Mouse (Mus musculus): ENCODE measurements around the gene Rbm20. TPM values are rescaled to one million over a fixed set of nuclear protein-coding genes. Genes with fewer than 3 reads are reported as not detected.

Rbm20 gene
- polyA plus RNA-seq, 1 experiment from 2014 or later = 4.7 TPM

- Histone ChIP-seq H3K27me3 (replicated peaks; ENCODE audit: control insufficient read depth, insufficient read depth, low read length) (no peaks in the 10 kb centered on the region), H3K4me3 (ENCODE audit: low read depth, low read length) (peak overlapping the region; percentile 39), H3K36me3 (ENCODE audit: control insufficient read depth, insufficient read depth, low read length) (no peaks in the 10 kb centered on the region), H3K4me2 (ENCODE audit: low read length) (peak overlapping the region; percentile 77), H3K27ac (ENCODE audit: low read depth, low read length) (no peak overlapping the region), H3K9me3 (replicated peaks; ENCODE audit: control insufficient read depth, low read length) (no peaks in the 10 kb centered on the region), H3K9ac (ENCODE audit: low read length) (peak overlapping the region; percentile 62), H3K4me1 (ENCODE audit: control insufficient read depth, insufficient read depth, low read length) (no peaks in the 10 kb centered on the region; the same call in 1 of the 2 replicates)
- peak; percentile 73 for DNase-seq (ENCODE audit: low spot score)
- 2% methylated on average over 26 of the region's 29 CpGs for WGBS
- peak; percentile 89 for ATAC-seq
Measured at GRCm38 (mm10) chr19:53704895-53705823, 28.1 kb downstream of the Rbm20 start.

DNA sequence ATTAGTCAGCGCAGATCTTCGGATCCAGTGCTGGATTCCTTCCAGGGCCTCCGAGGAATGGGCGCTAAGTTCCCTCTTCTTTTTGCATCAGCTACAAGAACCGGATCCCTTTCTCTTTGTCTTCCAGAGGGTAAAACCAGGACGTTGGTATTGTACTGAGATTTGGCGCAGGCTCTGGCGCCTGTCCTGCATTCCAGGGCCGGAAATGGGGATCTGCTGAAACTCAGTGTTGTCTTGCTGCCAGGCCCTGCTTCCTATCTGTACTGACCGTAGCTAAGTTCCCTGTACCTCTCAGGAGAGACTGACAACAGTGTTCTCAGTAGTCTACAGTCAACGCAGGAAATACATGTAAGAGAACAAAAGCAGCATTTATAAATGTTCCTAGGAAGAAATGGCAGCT, 31.3 kb downstream of the Rbm20 start:
- Histone ChIP-seq H3K36me3 (ENCODE audit: control insufficient read depth, insufficient read depth, low read length) (no peaks in the 10 kb centered on the region), H3K27ac (ENCODE audit: low read depth, low read length) (no peak overlapping the region), H3K9ac (ENCODE audit: low read length) (no peak overlapping the region), H3K27me3 (replicated peaks; ENCODE audit: control insufficient read depth, insufficient read depth, low read length) (no peaks in the 10 kb centered on the region), H3K4me1 (ENCODE audit: control insufficient read depth, insufficient read depth, low read length) (no peaks in the 10 kb centered on the region; the same call in 1 of the 2 replicates), H3K4me2 (ENCODE audit: low read length) (no peak overlapping the region), H3K9me3 (replicated peaks; ENCODE audit: control insufficient read depth, low read length) (no peaks in the 10 kb centered on the region), H3K4me3 (ENCODE audit: low read depth, low read length) (no peak overlapping the region)
- ATAC-seq (no peak), DNase-seq (ENCODE audit: low spot score) (no peak)
- 61% methylated on average over 11 of the region's 11 CpGs for WGBS

DNA sequence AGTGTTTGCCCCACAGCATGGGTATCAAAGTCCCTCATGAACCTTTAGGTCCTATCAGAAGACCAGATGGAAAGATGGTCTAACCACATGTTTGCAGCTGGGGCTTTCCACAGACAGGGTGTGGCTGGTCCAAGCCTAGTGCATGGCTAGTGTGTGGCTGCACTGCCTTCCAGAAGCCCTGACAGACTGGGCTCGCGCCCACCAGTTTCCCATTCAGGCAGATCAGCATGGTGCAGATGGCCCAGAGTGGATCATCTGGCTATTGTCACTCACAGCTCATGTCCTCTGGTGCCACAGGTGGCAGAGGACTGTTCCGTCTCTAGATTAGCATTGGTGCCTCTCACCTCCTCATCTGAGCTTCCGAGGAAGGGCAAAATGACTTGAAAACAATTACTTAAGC, 33.8 kb downstream of the Rbm20 start:
- DNase-seq (ENCODE audit: low spot score) (no peak), ATAC-seq (no peak)
- Histone ChIP-seq H3K4me2 (ENCODE audit: low read length) (no peak overlapping the region), H3K4me3 (ENCODE audit: low read depth, low read length) (no peak overlapping the region), H3K9ac (ENCODE audit: low read length) (no peak overlapping the region), H3K27ac (ENCODE audit: low read depth, low read length) (no peak overlapping the region), H3K9me3 (replicated peaks; ENCODE audit: control insufficient read depth, low read length) (0 out of 2 replicates have a peak, but pooled peaks cover 7% of the 10 kb centered on the region), H3K36me3 (ENCODE audit: control insufficient read depth, insufficient read depth, low read length) (no peaks in the 10 kb centered on the region), H3K4me1 (ENCODE audit: control insufficient read depth, insufficient read depth, low read length) (no peaks in the 10 kb centered on the region), H3K27me3 (replicated peaks; ENCODE audit: control insufficient read depth, insufficient read depth, low read length) (no peaks in the 10 kb centered on the region)
- 65% methylated on average over 4 of the region's 4 CpGs for WGBS

- H3K9ac ChIP-seq (ENCODE audit: low read length) = no peak overlapping the region
- no peaks in the 10 kb centered on the region for H3K4me1 ChIP-seq (ENCODE audit: control insufficient read depth, insufficient read depth, low read length)
- WGBS = 53% methylated on average over 8 of the region's 8 CpGs
- ATAC-seq (no peak), DNase-seq (ENCODE audit: low spot score) (no peak)
- H3K27me3 ChIP-seq (replicated peaks; ENCODE audit: control insufficient read depth, insufficient read depth, low read length) = no peaks in the 10 kb centered on the region
- no peaks in the 10 kb centered on the region for H3K36me3 ChIP-seq (ENCODE audit: control insufficient read depth, insufficient read depth, low read length)
- no peak overlapping the region for H3K27ac ChIP-seq (ENCODE audit: low read depth, low read length)
- H3K4me3 ChIP-seq (ENCODE audit: low read depth, low read length) = no peak overlapping the region
- H3K4me2 ChIP-seq (ENCODE audit: low read length) = no peak overlapping the region
- 0 out of 2 replicates have a peak, but pooled peaks cover 7% of the 10 kb centered on the region for H3K9me3 ChIP-seq (replicated peaks; ENCODE audit: control insufficient read depth, low read length)
Measured at GRCm38 (mm10) chr19:53711261-53711890, 34.3 kb downstream of the Rbm20 start.

GRCm38 (mm10) chr19:53712297-53713025, 35.4 kb downstream of the Rbm20 start:
- WGBS = 73% methylated on average over 7 of the region's 7 CpGs
- ATAC-seq = no peak
- no peak overlapping the region for H3K9ac ChIP-seq (ENCODE audit: low read length)

GRCm38 (mm10) chr19:53713364-53713763, 36.3 kb downstream of the Rbm20 start:
- Histone ChIP-seq H3K4me1 (ENCODE audit: control insufficient read depth, insufficient read depth, low read length) (no peaks in the 10 kb centered on the region), H3K9me3 (replicated peaks; ENCODE audit: control insufficient read depth, low read length) (0 out of 2 replicates have a peak, but pooled peaks cover 7% of the 10 kb centered on the region), H3K4me2 (ENCODE audit: low read length) (no peak overlapping the region), H3K27ac (ENCODE audit: low read depth, low read length) (no peak overlapping the region), H3K36me3 (ENCODE audit: control insufficient read depth, insufficient read depth, low read length) (no peaks in the 10 kb centered on the region), H3K9ac (ENCODE audit: low read length) (no peak overlapping the region), H3K4me3 (ENCODE audit: low read depth, low read length) (no peak overlapping the region), H3K27me3 (replicated peaks; ENCODE audit: control insufficient read depth, insufficient read depth, low read length) (no peaks in the 10 kb centered on the region)
- 86% methylated on average over 6 of the region's 6 CpGs for WGBS
- DNase-seq (ENCODE audit: low spot score) = no peak
- no peak for ATAC-seq

More at GRCm38 (mm10) chr19:53712297-53713025, 35.4 kb downstream of the Rbm20 start:
- Histone ChIP-seq H3K27me3 (replicated peaks; ENCODE audit: control insufficient read depth, insufficient read depth, low read length) (no peaks in the 10 kb centered on the region), H3K4me3 (ENCODE audit: low read depth, low read length) (no peak overlapping the region), H3K27ac (ENCODE audit: low read depth, low read length) (no peak overlapping the region), H3K9me3 (replicated peaks; ENCODE audit: control insufficient read depth, low read length) (0 out of 2 replicates have a peak, but pooled peaks cover 7% of the 10 kb centered on the region), H3K36me3 (ENCODE audit: control insufficient read depth, insufficient read depth, low read length) (no peaks in the 10 kb centered on the region), H3K4me1 (ENCODE audit: control insufficient read depth, insufficient read depth, low read length) (no peaks in the 10 kb centered on the region), H3K4me2 (ENCODE audit: low read length) (no peak overlapping the region)
- DNase-seq (ENCODE audit: low spot score) = no peak

DNA sequence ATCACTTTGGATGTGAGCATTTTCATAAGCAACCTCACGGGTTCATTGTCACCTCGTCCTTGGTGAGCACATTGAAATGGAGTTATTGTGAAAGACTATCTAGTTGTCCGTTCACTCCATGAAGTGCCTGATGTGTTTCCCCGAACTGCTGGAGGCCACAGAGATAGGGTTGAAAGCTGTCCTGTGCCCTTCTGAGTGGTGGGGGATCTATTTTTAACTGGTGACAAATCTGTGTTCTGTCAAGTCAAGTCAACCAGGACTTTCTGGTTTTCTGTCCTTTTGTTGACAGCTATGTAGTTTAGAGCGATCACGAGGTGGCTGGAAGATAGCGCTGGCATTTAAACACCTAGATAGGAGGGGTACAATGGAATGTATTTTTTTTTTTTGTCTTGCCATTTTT, 39.4 kb downstream of the Rbm20 start:
- H3K4me3 ChIP-seq (ENCODE audit: low read depth, low read length) = no peak overlapping the region
- H3K9me3 ChIP-seq (replicated peaks; ENCODE audit: control insufficient read depth, low read length) = 0 out of 2 replicates have a peak, but pooled peaks cover 7% of the 10 kb centered on the region
- H3K36me3 ChIP-seq (ENCODE audit: control insufficient read depth, insufficient read depth, low read length) = no peaks in the 10 kb centered on the region
- no peak overlapping the region for H3K4me2 ChIP-seq (ENCODE audit: low read length)
- DNase-seq (ENCODE audit: low spot score) = no peak
- H3K27me3 ChIP-seq (replicated peaks; ENCODE audit: control insufficient read depth, insufficient read depth, low read length) = no peaks in the 10 kb centered on the region
- WGBS = 90% methylated on average over 7 of the region's 7 CpGs
- no peak overlapping the region for H3K9ac ChIP-seq (ENCODE audit: low read length)
- ATAC-seq = no peak
- no peaks in the 10 kb centered on the region for H3K4me1 ChIP-seq (ENCODE audit: control insufficient read depth, insufficient read depth, low read length)
- no peak overlapping the region for H3K27ac ChIP-seq (ENCODE audit: low read depth, low read length)

DNA sequence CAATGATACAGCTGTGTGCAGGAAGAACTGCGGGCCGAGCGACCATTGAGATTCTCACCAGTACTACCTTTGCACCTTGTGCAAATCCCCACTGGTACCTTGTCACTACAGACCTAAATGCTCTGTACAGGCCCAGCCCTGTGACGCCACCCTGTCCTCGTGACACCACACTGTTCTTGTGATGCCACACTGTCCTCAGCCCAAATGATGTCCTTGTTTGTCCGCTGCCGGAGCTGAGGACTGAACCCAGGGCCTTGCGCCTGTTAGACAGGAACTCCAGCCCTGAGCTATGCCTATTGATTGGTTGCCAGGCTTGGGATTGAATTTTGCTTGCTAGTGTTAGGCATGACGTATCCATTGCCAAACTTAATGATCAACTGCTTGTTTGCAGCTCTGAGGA, 40.3 kb downstream of the Rbm20 start:
- Histone ChIP-seq H3K4me2 (ENCODE audit: low read length) (no peak overlapping the region), H3K4me3 (ENCODE audit: low read depth, low read length) (no peak overlapping the region), H3K4me1 (ENCODE audit: control insufficient read depth, insufficient read depth, low read length) (no peaks in the 10 kb centered on the region), H3K27me3 (replicated peaks; ENCODE audit: control insufficient read depth, insufficient read depth, low read length) (no peaks in the 10 kb centered on the region), H3K36me3 (ENCODE audit: control insufficient read depth, insufficient read depth, low read length) (no peaks in the 10 kb centered on the region), H3K9me3 (replicated peaks; ENCODE audit: control insufficient read depth, low read length) (0 out of 2 replicates have a peak, but pooled peaks cover 7% of the 10 kb centered on the region), H3K27ac (ENCODE audit: low read depth, low read length) (no peak overlapping the region), H3K9ac (ENCODE audit: low read length) (no peak overlapping the region)
- DNase-seq (ENCODE audit: low spot score) = no peak
- no peak for ATAC-seq
- WGBS = 77% methylated on average over 9 of the region's 9 CpGs

Measured in forebrain, embryonic 14.5 days (tissue).